Mouse (Mus musculus): Measurements from ENCODE around the gene A630095N17Rik.

The A630095N17Rik gene

GRCm38 (mm10) chr1:75187914-75188483, 43.9 kb downstream of the A630095N17Rik start:
- in situ Hi-C loops (cut with MboI; ENCODE audit: low pct_unique_long_range_greater_than_20kb in 1 of 2, low sequenced_read_pairs in 2 of 2, unreplicated experiment in 1 of 2), result loop anchor here in 1 of 2 experiments (10.0 kb wide), 1 partner anchor 67 kb away; no protein-coding TSS in a partner anchor

- in situ Hi-C loops (cut with MboI; ENCODE audit: low pct_unique_long_range_greater_than_20kb in 1 of 2, low sequenced_read_pairs in 2 of 2, unreplicated experiment in 1 of 2), result loop anchor here in 1 of 2 experiments (10.0 kb wide), 1 partner anchor 68 kb away; no protein-coding TSS in a partner anchor
Measured at GRCm38 (mm10) chr1:75187126-75187525, 44.8 kb downstream of the A630095N17Rik start.

- in situ Hi-C loops (cut with MboI; ENCODE audit: low pct_unique_long_range_greater_than_20kb in 1 of 2, low sequenced_read_pairs in 2 of 2, unreplicated experiment in 1 of 2), result loop anchor here in 1 of 2 experiments (10.0 kb wide), 1 partner anchor 69 kb away; no protein-coding TSS in a partner anchor
Measured at GRCm38 (mm10) chr1:75185495-75185894, 46.4 kb downstream of the A630095N17Rik start.

- in situ Hi-C loops (cut with MboI; ENCODE audit: low pct_unique_long_range_greater_than_20kb in 1 of 2, low sequenced_read_pairs in 2 of 2, unreplicated experiment in 1 of 2), result loop anchor here in 1 of 2 experiments (10.0 kb wide), 1 partner anchor 73 kb away; no protein-coding TSS in a partner anchor
Measured at GRCm38 (mm10) chr1:75182160-75182559, 49.7 kb downstream of the A630095N17Rik start.

- in situ Hi-C loops (cut with MboI; ENCODE audit: low pct_unique_long_range_greater_than_20kb in 1 of 2, low sequenced_read_pairs in 2 of 2, unreplicated experiment in 1 of 2), result loop anchor here in 1 of 2 experiments (10.0 kb wide), 1 partner anchor 73 kb away; no protein-coding TSS in a partner anchor
Measured at GRCm38 (mm10) chr1:75181377-75181870, 50.5 kb downstream of the A630095N17Rik start.

GRCm38 (mm10) chr1:75180741-75181140, 51.2 kb downstream of the A630095N17Rik start:
- in situ Hi-C loops (cut with MboI; ENCODE audit: low pct_unique_long_range_greater_than_20kb in 1 of 2, low sequenced_read_pairs in 2 of 2, unreplicated experiment in 1 of 2), result loop anchor here in 1 of 2 experiments (10.0 kb wide), 1 partner anchor 74 kb away; no protein-coding TSS in a partner anchor

- in situ Hi-C loops (cut with MboI; ENCODE audit: low pct_unique_long_range_greater_than_20kb in 1 of 2, low sequenced_read_pairs in 2 of 2, unreplicated experiment in 1 of 2), result loop anchor here in 1 of 2 experiments (10.0 kb wide), 1 partner anchor 75 kb away; no protein-coding TSS in a partner anchor
Measured at GRCm38 (mm10) chr1:75180105-75180590, 51.8 kb downstream of the A630095N17Rik start, which contains the start of gene Abcb6. Gene Abcb6 (minus strand): TSS chr1:75180392.

GRCm38 (mm10) chr1:75179334-75180104, 52.4 kb downstream of the A630095N17Rik start:
- in situ Hi-C loops (cut with MboI; ENCODE audit: low pct_unique_long_range_greater_than_20kb in 1 of 2, low sequenced_read_pairs in 2 of 2, unreplicated experiment in 1 of 2), result loop anchor here in 1 of 2 experiments (10.0 kb wide), 1 partner anchor 75 kb away; no protein-coding TSS in a partner anchor
